Mouse (Mus musculus): ENCODE data around the gene Prima1. TPM values are rescaled to one million over a fixed set of nuclear protein-coding genes. Genes with fewer than 3 reads are reported as not detected.

Gene Prima1
- polyA plus RNA-seq, 1 experiment: not detected

DNA sequence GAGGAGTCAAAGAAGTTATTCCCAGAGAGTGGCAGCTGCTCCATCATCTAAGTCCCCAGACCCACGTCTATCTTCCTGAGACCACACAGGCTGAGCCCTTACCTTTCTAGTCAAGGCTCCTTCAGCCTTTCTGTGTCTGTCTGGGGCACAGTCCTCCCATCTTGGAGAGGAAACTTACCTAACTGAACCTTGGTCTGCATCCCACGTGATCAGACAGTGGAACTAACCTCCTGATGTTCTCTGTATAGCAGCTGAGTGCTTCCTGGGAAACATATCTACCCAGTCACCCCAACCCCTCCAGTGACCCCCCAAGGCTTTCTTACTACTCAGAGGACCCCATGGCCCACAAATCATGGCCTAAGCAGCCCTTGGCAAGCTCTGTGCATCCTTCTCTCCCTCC lies 6.1 kb downstream of the Prima1 start:
- TF ChIP-seq CTCF (IDR thresholded peaks at IDR 0.05; ENCODE audit: borderline replicate concordance, control insufficient read depth, extremely low read depth, insufficient read depth, low read length, poor library complexity) (no peak), POLR2A (IDR thresholded peaks at IDR 0.05; ENCODE audit: control insufficient read depth, extremely low read depth, insufficient read depth, low read length, poor library complexity) (no peak)
- no peak overlapping the region for H3K4me3 ChIP-seq (ENCODE audit: control insufficient read depth, insufficient read depth, low read length)
- no peak for DNase-seq
- no peaks in the 10 kb centered on the region for H3K27me3 ChIP-seq (ENCODE audit: control insufficient read depth, insufficient read depth, low read length)
- H3K4me1 ChIP-seq (replicated peaks; ENCODE audit: control insufficient read depth, insufficient read depth, low read length): no peaks in the 10 kb centered on the region
- no peak overlapping the region for H3K27ac ChIP-seq (ENCODE audit: control insufficient read depth, insufficient read depth, low read length)
- H3K36me3 ChIP-seq (ENCODE audit: control insufficient read depth, insufficient read depth, low read length): no peaks in the 10 kb centered on the region
- 67% methylated on average over 2 of the region's 2 CpGs for WGBS

DNA sequence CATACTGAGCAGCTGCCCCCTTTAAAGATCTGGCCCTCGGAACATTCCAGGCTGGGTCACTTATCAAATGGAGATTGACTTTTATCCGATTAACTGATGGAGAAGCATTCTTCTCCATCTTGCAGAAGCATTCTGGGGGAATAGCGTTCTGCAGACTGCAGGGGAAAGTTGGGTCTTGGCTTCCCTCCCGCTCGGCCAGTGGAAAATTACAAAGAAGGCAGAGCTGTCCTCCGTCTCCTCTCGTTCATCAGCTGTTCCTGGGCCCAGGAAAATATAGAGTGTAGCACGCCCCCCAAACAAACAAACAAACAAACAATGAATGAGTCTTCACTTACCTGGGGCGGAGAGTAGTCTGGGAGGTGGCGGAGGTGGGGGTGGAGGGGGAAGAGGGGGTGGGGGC lies 6.7 kb downstream of the Prima1 start:
- TF ChIP-seq CTCF (IDR thresholded peaks at IDR 0.05; ENCODE audit: borderline replicate concordance, control insufficient read depth, extremely low read depth, insufficient read depth, low read length, poor library complexity) (no peak), POLR2A (IDR thresholded peaks at IDR 0.05; ENCODE audit: control insufficient read depth, extremely low read depth, insufficient read depth, low read length, poor library complexity) (no peak)
- WGBS: 85% methylated on average over 10 of the region's 10 CpGs
- Histone ChIP-seq H3K36me3 (ENCODE audit: control insufficient read depth, insufficient read depth, low read length) (no peaks in the 10 kb centered on the region), H3K27ac (ENCODE audit: control insufficient read depth, insufficient read depth, low read length) (no peak overlapping the region), H3K4me3 (ENCODE audit: control insufficient read depth, insufficient read depth, low read length) (no peak overlapping the region), H3K4me1 (replicated peaks; ENCODE audit: control insufficient read depth, insufficient read depth, low read length) (no peaks in the 10 kb centered on the region), H3K27me3 (ENCODE audit: control insufficient read depth, insufficient read depth, low read length) (no peaks in the 10 kb centered on the region)
- no peak for DNase-seq

DNA sequence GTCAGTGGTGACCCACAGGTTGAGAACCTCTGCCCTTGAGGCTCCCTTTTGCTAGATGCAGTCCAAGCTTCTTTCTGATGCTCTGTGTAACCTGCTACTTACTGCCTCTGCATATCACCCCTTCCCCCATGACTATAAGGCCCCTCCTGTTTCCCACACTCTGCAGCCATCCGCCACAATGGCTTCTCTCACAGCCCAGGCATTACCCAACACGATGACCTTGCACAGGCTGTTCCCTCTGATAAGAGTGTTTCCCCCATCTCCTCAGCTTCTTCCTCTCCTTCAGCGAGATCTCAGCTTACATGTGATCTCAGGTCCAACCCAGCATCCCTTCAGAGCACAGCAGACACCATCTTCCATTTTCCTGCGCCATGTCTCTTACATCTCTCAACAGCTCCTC lies 12.9 kb downstream of the Prima1 start:
- Histone ChIP-seq H3K27me3 (ENCODE audit: control insufficient read depth, insufficient read depth, low read length) (no peaks in the 10 kb centered on the region), H3K36me3 (ENCODE audit: control insufficient read depth, insufficient read depth, low read length) (no peaks in the 10 kb centered on the region), H3K4me3 (ENCODE audit: control insufficient read depth, insufficient read depth, low read length) (no peak overlapping the region), H3K27ac (ENCODE audit: control insufficient read depth, insufficient read depth, low read length) (no peak overlapping the region), H3K4me1 (replicated peaks; ENCODE audit: control insufficient read depth, insufficient read depth, low read length) (no peaks in the 10 kb centered on the region)
- 55% methylated on average over 4 of the region's 4 CpGs for WGBS
- TF ChIP-seq POLR2A (IDR thresholded peaks at IDR 0.05; ENCODE audit: control insufficient read depth, extremely low read depth, insufficient read depth, low read length, poor library complexity) (no peak), CTCF (IDR thresholded peaks at IDR 0.05; ENCODE audit: borderline replicate concordance, control insufficient read depth, extremely low read depth, insufficient read depth, low read length, poor library complexity) (no peak)
- DNase-seq: no peak

DNA sequence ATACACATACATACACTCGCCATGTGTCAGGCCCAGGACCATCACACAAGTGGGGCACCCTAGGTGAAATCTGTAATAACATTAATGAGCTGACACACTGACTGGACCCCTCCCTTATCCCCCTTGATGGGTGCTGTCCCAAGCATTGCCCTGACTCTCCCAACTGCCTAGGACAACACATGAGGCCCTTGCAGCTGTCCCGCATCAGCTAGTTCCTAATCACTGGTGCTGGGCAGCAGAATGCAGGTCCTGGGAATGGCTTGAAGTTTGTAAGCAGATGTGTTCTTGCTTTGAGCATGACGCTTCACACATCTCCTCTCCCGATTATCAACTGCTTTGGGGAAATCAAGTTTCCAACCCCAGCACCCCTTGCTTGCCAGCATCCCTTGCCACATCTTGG lies 15.8 kb downstream of the Prima1 start:
- H3K4me3 ChIP-seq (ENCODE audit: control insufficient read depth, insufficient read depth, low read length): no peak overlapping the region
- TF ChIP-seq POLR2A (IDR thresholded peaks at IDR 0.05; ENCODE audit: control insufficient read depth, extremely low read depth, insufficient read depth, low read length, poor library complexity) (no peak), CTCF (IDR thresholded peaks at IDR 0.05; ENCODE audit: borderline replicate concordance, control insufficient read depth, extremely low read depth, insufficient read depth, low read length, poor library complexity) (no peak)
- WGBS: 93% methylated on average over 4 of the region's 4 CpGs

DNA sequence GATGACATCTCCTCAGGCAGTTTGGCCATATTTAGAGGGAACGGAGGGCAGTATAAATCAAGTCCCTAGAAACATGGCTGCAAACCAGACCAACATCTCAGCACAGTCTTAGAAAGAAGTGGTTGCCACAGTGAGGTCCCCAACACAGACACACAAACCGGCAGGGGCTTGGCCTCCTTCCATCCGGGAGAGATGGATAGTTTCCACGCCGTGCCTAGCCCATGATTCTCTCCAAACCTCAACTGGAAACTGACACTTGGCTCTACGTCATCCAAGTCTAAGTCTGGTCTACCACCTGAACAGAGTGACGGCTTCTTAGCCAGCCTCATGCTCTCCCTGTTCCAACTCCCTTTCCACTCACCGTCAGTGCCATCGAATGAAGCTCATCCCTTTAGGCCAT lies 18.3 kb downstream of the Prima1 start:
- H3K4me3 ChIP-seq (ENCODE audit: control insufficient read depth, insufficient read depth, low read length): no peak overlapping the region
- no peaks in the 10 kb centered on the region for H3K4me1 ChIP-seq (replicated peaks; ENCODE audit: control insufficient read depth, insufficient read depth, low read length)
- no peak overlapping the region for H3K27ac ChIP-seq (ENCODE audit: control insufficient read depth, insufficient read depth, low read length)
- no peaks in the 10 kb centered on the region for H3K36me3 ChIP-seq (ENCODE audit: control insufficient read depth, insufficient read depth, low read length)
- 93% methylated on average over 9 of the region's 9 CpGs for WGBS
- no peaks in the 10 kb centered on the region; the same call in 1 of the 2 replicates for H3K27me3 ChIP-seq (ENCODE audit: control insufficient read depth, insufficient read depth, low read length)
- no peak for DNase-seq
- TF ChIP-seq CTCF (IDR thresholded peaks at IDR 0.05; ENCODE audit: borderline replicate concordance, control insufficient read depth, extremely low read depth, insufficient read depth, low read length, poor library complexity): no peak
- no peak for TF ChIP-seq POLR2A (IDR thresholded peaks at IDR 0.05; ENCODE audit: control insufficient read depth, extremely low read depth, insufficient read depth, low read length, poor library complexity)

More for the DNA sequence above, 15.8 kb downstream of the Prima1 start:
- no peaks in the 10 kb centered on the region for H3K36me3 ChIP-seq (ENCODE audit: control insufficient read depth, insufficient read depth, low read length)
- H3K4me1 ChIP-seq (replicated peaks; ENCODE audit: control insufficient read depth, insufficient read depth, low read length): no peaks in the 10 kb centered on the region
- H3K27me3 ChIP-seq (ENCODE audit: control insufficient read depth, insufficient read depth, low read length): no peaks in the 10 kb centered on the region; the same call in 1 of the 2 replicates
- no peak overlapping the region for H3K27ac ChIP-seq (ENCODE audit: control insufficient read depth, insufficient read depth, low read length)
- DNase-seq: no peak

DNA sequence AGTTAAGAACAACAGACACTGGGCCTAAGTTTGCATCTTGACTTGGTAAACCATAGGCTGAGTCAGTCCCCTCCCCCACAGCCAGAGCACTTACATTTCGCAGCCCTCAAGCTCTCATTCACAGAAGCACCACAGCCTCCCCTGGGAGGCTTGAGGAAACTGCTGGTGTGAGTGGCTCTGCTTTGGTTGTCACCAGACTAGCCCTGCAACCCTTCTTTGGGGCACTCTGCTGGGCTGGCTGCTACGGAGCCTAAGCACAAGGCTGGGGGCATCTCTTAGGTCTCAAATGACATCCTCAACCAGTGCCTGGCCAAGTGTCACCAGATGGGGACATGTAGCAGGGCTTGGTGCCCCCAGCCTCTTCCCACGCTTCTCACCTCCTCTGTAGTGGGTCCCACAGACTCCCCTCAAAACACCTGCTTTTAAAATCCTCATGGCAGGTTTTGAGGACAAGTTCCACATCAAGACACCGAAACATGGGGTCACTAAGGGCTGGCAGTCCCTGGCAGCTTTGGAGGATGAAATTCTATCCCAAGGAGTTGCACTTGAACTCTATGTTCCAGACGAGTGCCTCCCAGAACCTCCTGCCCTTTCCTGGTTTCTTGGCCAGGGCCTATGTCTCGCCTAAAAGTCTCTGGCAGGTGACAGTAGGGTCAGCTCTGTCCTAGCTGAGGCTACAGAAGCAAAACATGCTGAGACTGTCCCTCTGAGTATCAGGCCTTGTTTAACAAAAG lies 25.9 kb downstream of the Prima1 start:
- no peak for DNase-seq
- no peaks in the 10 kb centered on the region for H3K36me3 ChIP-seq (ENCODE audit: control insufficient read depth, insufficient read depth, low read length)
- no peak overlapping the region for H3K4me3 ChIP-seq (ENCODE audit: control insufficient read depth, insufficient read depth, low read length)
- no peaks in the 10 kb centered on the region for H3K4me1 ChIP-seq (replicated peaks; ENCODE audit: control insufficient read depth, insufficient read depth, low read length)
- TF ChIP-seq POLR2A (IDR thresholded peaks at IDR 0.05; ENCODE audit: control insufficient read depth, extremely low read depth, insufficient read depth, low read length, poor library complexity) (no peak), CTCF (IDR thresholded peaks at IDR 0.05; ENCODE audit: borderline replicate concordance, control insufficient read depth, extremely low read depth, insufficient read depth, low read length, poor library complexity) (no peak)
- H3K27ac ChIP-seq (ENCODE audit: control insufficient read depth, insufficient read depth, low read length): no peak overlapping the region
- WGBS: 77% methylated on average over 6 of the region's 6 CpGs
- no peaks in the 10 kb centered on the region for H3K27me3 ChIP-seq (ENCODE audit: control insufficient read depth, insufficient read depth, low read length)
